Mouse (Mus musculus) gastrocnemius, adult 2 months (tissue): ENCODE measurements around the gene Mepe. TPM values are rescaled to one million over a fixed set of nuclear protein-coding genes. Genes with fewer than 3 reads are reported as not detected.
A peak's percentile ranks its signal among the peaks of the same experiment; 100 is the strongest.

ENCODE experiments used
- DNase-seq: peaks from one replicate; pipeline ENCODE4 v3.0.0; 2022
- H3K27ac ChIP-seq: fragments of 200-600 bp; 2 replicates; pipeline ENCODE4 v1.8.1; 2022; ENCODE audit warnings: mild to moderate bottlenecking
- H3K4me3 ChIP-seq: fragments of 200-600 bp; 2 replicates; pipeline ENCODE4 v1.8.1; 2022; ENCODE audit warnings: mild to moderate bottlenecking, moderate library complexity
- CTCF ChIP-seq: fragments of 200-600 bp; IDR thresholded peaks from 2 replicates; pipeline ENCODE4 v1.8.1; 2022; ENCODE audit warnings: antibody characterized with exemption, mild to moderate bottlenecking, moderate library complexity
- intact Hi-C: fragments of 180-260 bp; cut with DNase I; formaldehyde crosslinking; loops from one replicate; pipeline ENCODE4 v1.15.1; 2025
- microRNA-seq: library from miRNA; unstranded; fragments of <30 nt; microRNA quantifications from one replicate; pipeline ENCODE4 v1.2.0, GENCODE M21; 2021
- total RNA-seq, 2 experiments: library from RNA; stranded (reverse); gene quantifications; 2 replicates each; pipeline ENCODE4 v1.2.3; 2021

Gene Mepe
- total RNA-seq, 2 experiments from 2014 or later, result not detected

DNA sequence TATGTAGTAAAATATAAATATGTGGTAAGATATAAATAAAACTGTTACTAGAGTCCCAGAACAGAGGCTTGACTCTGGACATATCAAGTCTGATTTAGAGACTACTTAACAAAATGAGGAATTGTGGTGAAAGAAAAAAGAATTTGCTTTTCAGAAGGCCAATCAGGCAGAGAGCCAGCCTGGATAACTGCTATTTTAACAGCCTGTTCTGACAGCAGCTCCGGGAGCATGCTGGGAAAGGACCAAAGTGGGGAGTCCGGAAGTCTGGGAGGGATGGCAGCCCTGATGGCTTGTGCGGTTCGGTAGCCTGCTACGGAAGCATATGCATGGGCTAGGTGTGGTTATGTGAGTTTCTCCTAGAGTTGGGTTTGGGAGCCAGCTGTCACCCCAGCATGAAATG is 45.5 kb downstream of the Mepe start:
- Histone ChIP-seq H3K27ac (no peak overlapping the region), H3K4me3 (no peak overlapping the region)
- DNase-seq, result no peak
- intact Hi-C loops, result no loop called here
- no peak for TF ChIP-seq CTCF

DNA sequence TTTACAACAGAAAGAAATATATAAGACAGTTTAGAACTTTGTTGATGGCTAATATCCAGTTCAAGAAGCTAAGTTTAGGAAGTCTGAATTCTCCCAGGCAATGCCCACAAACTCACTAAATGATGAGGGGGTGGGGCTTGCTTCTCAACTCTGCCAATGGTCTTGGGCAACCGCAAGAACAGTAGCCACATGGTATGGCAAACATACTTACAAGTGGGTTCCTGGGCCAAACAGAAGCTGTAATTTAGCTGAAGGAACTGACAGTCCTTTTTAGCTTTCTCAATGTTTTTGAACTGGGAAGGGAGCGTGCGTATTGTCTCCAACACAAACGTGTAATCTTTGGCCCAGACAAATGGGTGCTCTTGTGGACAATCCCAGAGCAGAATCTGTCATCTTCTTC is 46.2 kb downstream of the Mepe start:
- no peak for TF ChIP-seq CTCF
- H3K4me3 ChIP-seq, result no peak overlapping the region
- intact Hi-C loops, result no loop called here
- H3K27ac ChIP-seq, result no peak overlapping the region
- no peak for DNase-seq

DNA sequence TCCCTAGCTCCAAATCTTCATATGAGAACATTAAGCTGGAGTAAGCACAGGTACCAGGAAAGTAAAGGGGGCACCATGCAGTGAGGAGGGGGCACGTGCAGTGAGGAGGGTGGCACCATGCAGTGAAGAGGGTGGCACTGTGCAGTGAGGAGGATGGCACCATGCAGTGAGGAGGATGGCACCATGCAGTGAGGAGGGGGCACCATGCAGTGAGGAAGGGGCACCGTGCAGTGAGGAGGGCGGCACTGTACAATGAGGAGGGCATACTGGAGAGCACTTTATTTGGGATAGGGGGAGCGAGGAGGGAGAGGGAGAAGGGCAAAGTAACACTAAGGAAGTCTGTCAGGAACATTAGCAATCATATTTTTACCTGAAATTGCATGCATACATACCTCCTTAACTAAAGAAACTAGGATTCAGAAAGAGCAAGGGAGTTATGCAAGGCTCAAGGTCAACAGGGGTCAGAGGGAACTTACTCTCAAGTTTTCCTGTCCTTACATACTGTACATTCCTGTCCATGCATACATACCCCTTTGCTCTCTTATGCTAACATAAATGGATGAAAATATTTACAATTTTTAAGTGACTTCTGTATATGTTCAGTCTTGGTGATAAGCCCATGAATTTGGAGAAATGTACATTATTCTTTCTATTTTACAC is 48.6 kb downstream of the Mepe start:
- intact Hi-C loops, result no loop called here
- DNase-seq, result no peak
- H3K4me3 ChIP-seq, result no peak overlapping the region
- TF ChIP-seq CTCF, result no peak
- H3K27ac ChIP-seq, result no peak overlapping the region

DNA sequence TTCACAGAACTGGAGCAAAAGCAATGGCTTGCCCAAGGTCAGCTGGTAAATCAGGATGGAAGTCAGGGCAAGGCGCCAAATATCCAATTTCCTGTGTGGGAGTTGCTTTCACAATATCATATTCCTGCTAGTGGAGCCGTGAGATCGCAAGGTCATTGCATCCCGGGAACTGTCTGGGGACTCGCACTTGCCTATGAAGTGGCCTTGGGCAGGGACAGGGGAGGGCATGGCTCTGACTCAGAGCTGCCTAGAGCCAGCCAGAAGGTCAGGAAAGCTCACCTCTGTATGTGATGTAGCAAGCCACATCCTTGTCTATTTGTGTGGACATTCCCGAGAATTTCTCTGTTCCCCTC is 49.2 kb downstream of the Mepe start:
- no peak for TF ChIP-seq CTCF
- DNase-seq, result peak; percentile 62
- intact Hi-C loops, result no loop called here
- Histone ChIP-seq H3K4me3 (no peak overlapping the region), H3K27ac (peak overlapping the region; percentile 17; the same call in 1 of the 2 replicates)

DNA sequence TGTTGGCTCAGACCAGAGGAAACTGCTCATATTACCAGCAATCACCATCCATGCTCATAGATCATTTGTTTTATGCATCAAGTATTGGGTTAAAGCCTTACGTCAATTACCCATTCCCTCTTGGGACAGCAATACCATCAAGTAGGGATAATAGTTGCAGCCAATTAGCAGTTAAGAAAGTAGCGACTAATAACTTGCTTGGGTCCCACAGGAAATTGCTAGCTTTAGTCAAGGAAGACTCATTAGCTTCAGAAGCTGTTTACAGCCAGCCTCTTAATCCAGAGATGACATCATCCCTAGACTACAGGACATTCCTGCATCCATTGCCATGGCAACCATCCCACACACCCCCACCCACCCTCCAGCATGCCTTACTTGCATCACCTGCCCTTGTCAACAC is 50.0 kb downstream of the Mepe start:
- no peak overlapping the region for H3K27ac ChIP-seq
- intact Hi-C loops, result no loop called here
- no peak for DNase-seq
- no peak for TF ChIP-seq CTCF
- no peak overlapping the region for H3K4me3 ChIP-seq

DNA sequence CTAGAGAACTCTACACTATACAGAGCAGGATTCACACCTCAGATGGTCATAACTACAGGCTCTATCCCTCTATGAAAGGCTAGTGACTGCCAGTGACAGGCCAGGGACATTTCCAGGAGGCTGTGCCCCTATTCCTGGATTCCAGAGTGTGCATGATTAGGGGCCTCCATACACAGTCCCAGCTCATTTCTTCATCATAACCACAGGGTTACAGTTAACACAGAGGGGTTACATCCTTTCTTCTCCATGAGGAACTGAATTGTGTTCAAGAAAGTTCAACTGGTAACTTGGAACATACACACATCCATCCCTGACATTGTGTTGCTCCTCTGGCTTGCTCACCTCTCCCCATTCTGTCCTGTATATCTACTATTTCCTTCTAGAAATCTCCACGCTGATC is 51.8 kb downstream of the Mepe start:
- Histone ChIP-seq H3K4me3 (no peak overlapping the region), H3K27ac (no peak overlapping the region)
- intact Hi-C loops, result no loop called here
- TF ChIP-seq CTCF, result no peak
- no peak for DNase-seq

DNA sequence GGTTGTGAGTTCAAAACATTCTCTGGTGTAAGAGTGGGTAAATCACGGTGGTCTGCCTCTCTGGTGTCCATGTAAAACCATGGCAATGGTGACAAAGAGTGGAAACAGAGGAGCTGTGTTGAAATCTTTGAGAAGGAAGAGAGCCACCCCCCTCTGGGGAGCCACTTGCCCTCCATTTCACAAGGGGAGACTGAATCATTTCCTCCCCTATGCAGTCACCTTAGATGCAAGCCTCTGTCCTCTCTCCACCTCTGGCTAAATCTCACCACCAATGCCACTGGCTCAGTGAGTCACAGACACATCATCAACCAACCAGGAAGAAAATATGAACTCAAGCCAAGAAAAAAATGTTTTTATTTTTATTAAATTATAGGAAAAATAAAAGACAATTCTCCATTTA is 55.4 kb downstream of the Mepe start:
- no peak overlapping the region for H3K27ac ChIP-seq
- no peak for DNase-seq
- H3K4me3 ChIP-seq, result no peak overlapping the region
- intact Hi-C loops, result no loop called here
- no peak for TF ChIP-seq CTCF

DNA sequence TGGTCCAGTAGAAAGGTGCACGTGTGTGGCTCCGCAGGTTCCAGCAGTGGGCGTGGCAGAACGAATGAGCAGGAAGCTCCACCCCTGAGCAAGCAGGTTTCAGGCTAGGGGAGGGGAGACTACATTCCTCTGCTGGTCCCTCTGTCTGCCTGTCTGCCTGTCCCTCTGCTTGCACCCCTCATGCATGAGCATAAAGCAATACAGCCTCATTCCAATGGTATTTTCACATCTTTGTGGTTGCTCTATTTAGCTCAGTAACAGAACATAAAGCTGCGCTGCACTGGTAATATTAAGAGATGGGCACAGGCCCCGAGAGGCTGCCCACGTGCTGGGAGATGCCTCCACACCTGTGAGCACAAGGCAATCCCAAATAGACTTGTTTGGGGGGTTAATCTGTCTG is 56.5 kb downstream of the Mepe start:
- H3K4me3 ChIP-seq, result no peak overlapping the region
- H3K27ac ChIP-seq, result no peak overlapping the region
- TF ChIP-seq CTCF, result no peak
- intact Hi-C loops, result no loop called here
- DNase-seq, result no peak

DNA sequence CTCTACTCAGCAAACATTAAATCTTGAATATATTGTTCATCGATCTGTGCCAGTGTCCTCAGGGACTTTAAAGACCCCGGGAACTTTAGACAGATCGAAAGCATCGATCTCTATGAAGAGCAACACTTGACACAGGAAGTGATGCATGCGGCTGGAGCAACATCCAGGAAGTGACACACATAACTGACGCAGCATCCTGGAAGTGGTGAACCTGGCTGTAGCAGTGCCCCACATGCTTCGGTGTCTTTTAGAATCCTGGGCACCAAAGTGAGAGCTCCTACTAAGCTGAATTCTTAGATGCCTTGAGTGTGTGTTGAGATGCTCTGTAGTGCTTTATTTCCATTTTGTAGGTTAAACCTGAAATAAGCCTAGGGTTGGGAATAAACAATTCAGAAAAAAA is 59.4 kb downstream of the Mepe start:
- DNase-seq, result no peak
- TF ChIP-seq CTCF, result no peak
- Histone ChIP-seq H3K27ac (no peak overlapping the region), H3K4me3 (no peak overlapping the region)
- intact Hi-C loops, result no loop called here

DNA sequence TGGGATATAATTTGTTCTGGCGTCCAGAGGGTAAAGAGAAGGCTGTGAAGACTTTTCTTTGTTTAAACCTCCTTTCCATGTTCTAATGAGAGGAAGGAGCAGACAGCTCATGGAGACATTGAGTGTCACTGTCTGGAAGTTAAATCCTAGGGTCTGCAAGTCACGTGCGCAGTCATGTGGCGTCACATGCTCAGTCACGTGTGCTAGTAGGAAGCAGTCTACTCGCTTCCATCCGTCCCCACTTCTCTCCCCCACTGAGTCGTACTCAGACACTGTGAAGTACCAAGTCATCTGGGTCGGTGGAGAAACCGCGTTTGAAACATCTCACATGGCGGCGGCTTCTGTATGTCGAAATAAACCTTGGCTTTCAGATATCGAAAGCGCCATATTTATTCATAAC is 60.4 kb downstream of the Mepe start:
- Histone ChIP-seq H3K27ac (no peak overlapping the region), H3K4me3 (no peak overlapping the region)
- intact Hi-C loops, result no loop called here
- no peak for DNase-seq
- TF ChIP-seq CTCF, result no peak

DNA sequence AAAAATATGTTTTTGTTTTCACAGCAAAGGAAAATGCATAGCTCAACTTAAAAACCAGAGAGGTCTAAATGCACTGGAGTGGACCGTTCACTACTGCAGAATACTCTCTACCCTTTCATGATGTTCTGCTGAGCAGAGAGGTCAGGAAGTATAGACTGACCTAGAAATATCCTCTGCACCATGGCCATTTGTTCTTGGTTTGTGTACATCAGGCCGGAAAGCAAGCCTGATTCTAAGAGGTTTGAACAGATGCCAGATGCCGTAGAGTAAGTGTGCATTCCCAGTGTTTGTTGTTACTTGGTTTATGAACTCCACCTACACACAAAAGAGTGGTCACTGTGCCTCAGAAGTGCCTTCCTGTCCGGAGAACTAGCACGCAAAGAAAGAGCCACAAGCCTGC is 61.8 kb downstream of the Mepe start:
- no peak overlapping the region for H3K4me3 ChIP-seq
- H3K27ac ChIP-seq, result no peak overlapping the region
- DNase-seq, result no peak
- intact Hi-C loops, result no loop called here
- TF ChIP-seq CTCF, result no peak

Small RNA genes within 50 kb of the gene (microRNA-seq; reads per million reads assigned to microRNA genes)
- gene Gm23616, result not detected

Other genes with a start within 250 kb of the Mepe start
- gene Gm17660, start 247.7 kb upstream of the Mepe start, total RNA-seq, result not detected
- 100 to 1,000 TPM in 1 of 2 experiments, 10 to 100 TPM in 1; 83.5 to 151 TPM for gene Sparcl1, start 211.6 kb upstream of the Mepe start, total RNA-seq
- not detected for gene Dspp, start 154.6 kb upstream of the Mepe start, total RNA-seq
- under 1 TPM; 0.42 to 0.99 TPM for gene Dmp1, start 122.7 kb upstream of the Mepe start, total RNA-seq
- not detected for gene Ibsp, start 26.2 kb upstream of the Mepe start, total RNA-seq
- gene Spp1, start 109.8 kb downstream of the Mepe start, total RNA-seq, result 1 to 10 TPM; 2.1 TPM
- gene Pkd2, start 134.1 kb downstream of the Mepe start, total RNA-seq, result 10 to 100 TPM in 1 of 2 experiments, 1 to 10 TPM in 1; 9.9 to 15.7 TPM
- gene BC005561, start 183.0 kb downstream of the Mepe start, total RNA-seq, result 1 to 10 TPM; 4.9 to 5.0 TPM